Mouse (Mus musculus) adrenal gland, postnatal 10 days (tissue): ENCODE results near the gene Etv5. TPM values are rescaled to one million over a fixed set of nuclear protein-coding genes. Genes with fewer than 3 reads are reported as not detected.

Experiments used
- DNase-seq: peaks from one replicate; pipeline ENCODE4 v3.0.0; 2021; ENCODE audit warnings: mixed read lengths
- total RNA-seq, 2 experiments: library from RNA; stranded (reverse); gene quantifications; 2 replicates each; pipeline ENCODE4 v1.2.3; 2021

Gene Etv5
- total RNA-seq, 2 experiments from 2014 or later = 17.6 to 21.8 TPM

DNA sequence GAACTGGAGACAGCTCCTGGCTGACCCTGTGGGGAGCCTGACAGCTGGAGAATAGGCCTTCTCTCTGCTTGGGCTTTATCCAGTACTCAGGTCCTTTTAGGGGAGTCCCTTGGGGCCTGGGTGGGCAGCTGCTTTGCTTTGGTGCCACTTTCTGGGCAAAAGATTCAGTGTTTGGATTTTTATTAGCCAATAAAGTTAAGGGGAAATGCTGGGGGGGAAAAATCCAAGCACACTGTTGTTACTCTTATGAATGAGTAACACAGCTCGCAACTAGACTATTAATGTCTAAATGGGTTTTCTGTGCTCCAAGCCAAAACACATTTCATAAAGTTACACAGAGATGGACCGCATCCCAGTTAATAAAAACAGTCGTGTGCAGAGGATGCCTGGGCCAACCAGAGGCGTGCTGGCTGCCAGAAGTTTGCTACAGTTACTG, 98.3 kb downstream of the Etv5 start:
- DNase-seq = peak; percentile 23

DNA sequence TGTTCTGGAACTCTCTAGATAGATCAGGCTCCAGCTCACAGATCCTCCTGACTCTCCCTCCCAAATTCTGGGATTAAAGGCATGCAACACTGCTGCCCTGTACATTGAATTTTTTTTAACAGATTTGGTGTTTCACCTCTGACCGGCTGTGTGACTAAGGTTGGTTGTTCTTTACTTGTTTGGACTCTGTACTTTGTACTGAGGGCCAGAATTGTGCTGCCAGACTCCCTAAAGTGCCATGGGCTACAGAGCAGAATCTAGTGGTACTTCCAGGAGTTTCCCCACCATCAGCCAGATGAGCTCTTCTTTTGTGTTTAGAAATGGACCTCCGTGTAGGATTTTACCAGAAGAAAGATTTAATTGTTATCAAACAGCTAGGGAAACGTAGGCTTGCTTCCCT, 103.7 kb downstream of the Etv5 start:
- no peak for DNase-seq

Other genes with a start within 250 kb of the Etv5 start
- 100 to 1,000 TPM; 107 to 109 TPM for gene Tra2b, start 173.7 kb downstream of the Etv5 start, total RNA-seq
- 1 to 10 TPM; 2.3 to 3.1 TPM for gene Dgkg, start 217.5 kb upstream of the Etv5 start, total RNA-seq